Mouse (Mus musculus): ENCODE results near the gene Hist1h1c.
"Not testable (repeated sequence)": the region's sequence is repeated elsewhere in the genome, so short reads cannot be mapped to it uniquely, and the experiment has no call there.

Hist1h1c gene

GRCm38 (mm10) chr13:23716261-23717042, 22.2 kb upstream of the Hist1h1c start:
- no peak for DNase-seq (ENCODE audit: low spot score)

DNA sequence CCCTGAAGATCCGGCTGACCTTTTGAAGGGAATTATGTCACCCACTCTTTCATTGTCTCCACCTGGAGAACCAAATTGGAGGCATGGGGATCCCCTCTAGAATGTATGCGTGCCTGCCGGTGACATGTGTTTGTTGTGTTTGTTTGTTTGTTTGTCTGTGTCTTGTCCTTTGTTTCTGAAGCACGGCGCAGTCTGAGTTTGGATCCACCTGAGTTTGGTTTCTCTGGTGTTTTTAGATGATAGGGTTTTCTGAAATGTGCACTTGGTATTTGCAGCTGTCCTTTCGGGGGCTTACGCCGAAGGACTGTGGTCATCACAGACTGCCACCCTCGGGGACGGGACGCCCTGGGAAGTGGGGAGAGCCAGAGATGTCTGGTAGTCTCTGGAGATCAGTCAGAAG, 21.4 kb upstream of the Hist1h1c start:
- DNase-seq (ENCODE audit: low spot score), result no peak

- not testable (repeated sequence) for DNase-seq (ENCODE audit: low spot score)
Measured at GRCm38 (mm10) chr13:23717593-23718245, 20.9 kb upstream of the Hist1h1c start.

GRCm38 (mm10) chr13:23724239-23724638, 14.4 kb upstream of the Hist1h1c start:
- no peak for DNase-seq (ENCODE audit: low spot score)

GRCm38 (mm10) chr13:23725213-23725612, 13.4 kb upstream of the Hist1h1c start:
- DNase-seq (ENCODE audit: low spot score), result no peak

DNA sequence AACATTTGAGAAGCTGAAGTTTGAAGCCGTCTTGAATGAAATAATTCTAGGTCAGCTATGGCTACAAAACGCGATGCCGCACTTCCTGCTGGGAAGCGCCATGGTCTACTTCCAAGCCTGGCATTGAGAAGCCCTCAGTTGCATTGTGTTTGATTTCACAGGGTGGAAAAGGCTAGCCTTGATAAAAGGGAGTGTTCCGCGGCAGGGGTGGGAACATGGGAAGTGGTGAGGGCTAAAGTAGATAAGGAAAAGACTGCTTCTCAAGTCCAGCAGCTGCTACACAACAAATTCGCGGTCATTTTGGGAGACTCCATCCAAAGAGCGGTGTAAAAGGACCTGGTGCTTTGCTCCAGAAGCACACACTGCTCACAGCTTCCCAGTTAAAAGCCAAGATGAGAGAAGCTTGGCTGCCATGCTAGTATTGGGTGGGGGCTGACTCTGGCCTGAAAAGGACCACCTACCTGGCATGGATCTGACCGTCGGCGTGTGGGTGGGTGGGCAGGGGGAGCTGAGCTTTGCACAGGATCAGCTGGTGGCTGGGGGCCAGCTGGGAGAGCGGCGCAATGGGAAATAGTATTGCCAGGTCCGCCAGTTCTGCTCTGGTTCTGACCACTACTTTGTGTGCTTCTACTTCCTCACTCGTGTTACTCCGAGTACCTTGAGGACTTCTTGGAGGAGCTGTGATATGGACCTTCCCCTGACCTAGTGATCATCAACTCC, 10.0 kb upstream of the Hist1h1c start:
- DNase-seq (ENCODE audit: low spot score), result no peak

- no peak for DNase-seq (ENCODE audit: low spot score)
Measured at GRCm38 (mm10) chr13:23729192-23729525, 9.4 kb upstream of the Hist1h1c start.

DNA sequence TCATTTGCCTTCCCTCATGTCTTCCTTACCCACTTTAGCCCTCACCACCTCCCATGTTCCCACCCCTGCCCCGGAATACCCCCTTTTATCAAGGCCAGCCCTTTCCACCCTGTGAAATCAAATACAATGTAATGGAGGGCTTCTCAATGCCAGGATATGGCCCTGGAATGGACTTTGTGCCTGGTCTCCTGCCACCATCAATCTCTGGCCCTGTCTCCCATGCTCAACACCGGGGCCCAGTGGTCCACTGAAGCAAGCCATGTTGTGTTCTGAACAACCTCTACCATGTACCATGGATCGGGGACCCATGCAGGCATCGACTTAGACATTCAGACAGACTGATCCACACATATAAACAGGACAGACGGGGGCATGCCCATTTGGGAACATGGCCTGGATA, 8.9 kb upstream of the Hist1h1c start:
- DNase-seq (ENCODE audit: low spot score), result no peak

GRCm38 (mm10) chr13:23730479-23730878, 8.1 kb upstream of the Hist1h1c start:
- peak; percentile 76 for DNase-seq (ENCODE audit: low spot score)

DNA sequence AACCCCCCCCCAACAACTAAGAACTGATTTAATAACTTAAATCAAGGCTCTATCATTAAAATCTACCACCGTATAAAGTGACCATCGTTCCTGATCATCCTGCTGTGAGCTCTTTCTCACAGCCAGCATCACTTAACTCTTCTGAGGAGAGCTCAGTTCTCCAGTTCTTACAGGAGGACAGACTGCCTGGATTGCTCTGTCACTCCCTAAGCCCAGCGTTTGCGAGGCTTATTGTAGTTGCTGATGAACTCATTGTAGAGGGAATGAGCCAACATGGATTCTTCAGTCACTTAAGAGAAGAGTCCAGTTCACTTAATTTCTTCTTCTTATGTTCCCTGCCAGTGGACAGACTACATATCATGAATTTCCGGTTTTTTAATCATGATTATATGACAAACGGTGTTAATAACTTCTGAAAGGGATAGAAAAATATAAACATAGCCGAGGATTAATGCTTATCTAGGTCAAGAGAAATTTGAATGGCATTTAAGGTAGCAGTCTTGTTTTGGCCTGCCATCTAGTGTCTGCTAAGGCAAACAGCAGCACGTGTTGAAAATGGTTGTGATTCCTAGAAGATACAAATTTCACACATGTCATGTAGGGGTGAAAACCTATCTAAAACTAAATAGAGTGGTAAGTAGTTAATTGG, 6.3 kb upstream of the Hist1h1c start:
- DNase-seq (ENCODE audit: low spot score), result peak; percentile 68

DNA sequence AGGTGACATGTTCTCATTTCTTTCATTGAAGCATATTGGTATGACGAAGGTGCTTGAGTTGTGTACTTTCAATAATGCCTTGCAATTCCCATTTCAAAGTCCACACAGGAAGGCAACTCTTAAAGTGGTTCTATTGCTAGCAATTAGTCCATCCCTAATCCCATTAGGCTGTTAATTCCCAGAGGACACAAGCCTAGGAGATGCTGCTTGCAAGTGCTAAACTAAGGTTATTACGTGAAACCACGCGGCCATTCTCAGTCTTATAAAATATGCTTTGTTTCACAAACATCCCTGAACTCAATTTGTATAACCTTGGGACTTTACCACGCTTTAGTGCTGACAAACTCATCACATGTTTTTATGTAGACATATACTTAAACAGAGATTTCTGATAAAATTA, 1.5 kb upstream of the Hist1h1c start:
- no peak for DNase-seq (ENCODE audit: low spot score)

DNA sequence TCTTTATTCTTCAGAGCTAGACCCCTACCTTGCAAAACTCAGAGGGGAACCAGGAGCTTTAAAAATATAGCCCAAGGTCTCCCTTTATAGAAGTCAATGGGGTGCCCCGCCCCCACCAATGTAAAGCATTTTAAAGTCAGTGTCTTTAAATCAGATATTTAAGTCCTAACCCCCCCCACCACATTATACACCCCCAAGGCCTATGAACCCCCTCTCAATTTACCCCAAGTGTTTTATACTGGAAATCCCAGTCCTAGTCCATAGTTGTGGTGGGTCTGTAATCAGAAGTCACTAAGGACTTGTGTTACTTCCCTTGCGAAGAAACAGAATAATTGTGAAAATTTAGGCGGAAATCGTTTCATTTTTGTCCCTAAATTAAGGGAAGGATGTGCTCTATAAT, 567 bp upstream of the Hist1h1c start:
- DNase-seq (ENCODE audit: low spot score), result peak; percentile 47

DNA sequence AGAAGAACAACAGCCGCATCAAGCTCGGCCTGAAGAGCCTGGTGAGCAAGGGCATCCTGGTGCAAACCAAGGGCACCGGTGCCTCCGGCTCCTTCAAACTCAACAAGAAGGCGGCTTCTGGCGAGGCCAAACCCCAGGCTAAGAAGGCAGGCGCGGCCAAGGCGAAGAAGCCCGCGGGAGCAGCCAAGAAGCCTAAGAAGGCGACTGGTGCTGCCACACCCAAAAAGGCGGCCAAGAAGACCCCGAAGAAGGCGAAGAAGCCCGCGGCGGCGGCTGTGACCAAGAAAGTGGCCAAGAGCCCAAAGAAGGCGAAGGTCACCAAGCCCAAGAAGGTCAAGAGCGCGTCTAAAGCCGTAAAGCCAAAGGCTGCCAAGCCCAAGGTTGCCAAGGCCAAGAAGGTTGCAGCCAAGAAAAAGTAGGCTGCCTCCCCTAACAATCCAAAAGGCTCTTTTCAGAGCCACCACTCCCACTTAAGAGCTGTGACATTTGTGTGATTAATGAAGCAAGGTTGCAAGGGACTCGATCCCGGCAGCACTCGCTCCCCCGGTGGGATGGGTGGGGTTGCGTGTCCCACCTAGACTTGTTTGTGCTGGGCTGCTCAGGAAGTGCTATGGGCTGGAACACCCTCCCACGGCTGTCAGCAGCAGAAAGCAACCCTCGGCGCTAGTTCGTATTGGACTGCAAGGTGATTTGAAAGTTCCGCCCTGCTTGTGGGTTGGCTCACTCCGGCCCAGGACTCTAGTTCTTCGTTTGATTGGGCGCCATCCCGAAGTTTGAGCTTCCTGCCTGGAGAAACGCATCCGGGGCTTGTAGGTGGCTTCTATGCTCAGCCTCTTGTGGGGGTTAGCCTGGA, 687 bp downstream of the Hist1h1c start:
- peak; percentile 92 for DNase-seq (ENCODE audit: low spot score)

GRCm38 (mm10) chr13:23739922-23740252, 1.3 kb downstream of the Hist1h1c start:
- no peak for DNase-seq (ENCODE audit: low spot score)

DNA sequence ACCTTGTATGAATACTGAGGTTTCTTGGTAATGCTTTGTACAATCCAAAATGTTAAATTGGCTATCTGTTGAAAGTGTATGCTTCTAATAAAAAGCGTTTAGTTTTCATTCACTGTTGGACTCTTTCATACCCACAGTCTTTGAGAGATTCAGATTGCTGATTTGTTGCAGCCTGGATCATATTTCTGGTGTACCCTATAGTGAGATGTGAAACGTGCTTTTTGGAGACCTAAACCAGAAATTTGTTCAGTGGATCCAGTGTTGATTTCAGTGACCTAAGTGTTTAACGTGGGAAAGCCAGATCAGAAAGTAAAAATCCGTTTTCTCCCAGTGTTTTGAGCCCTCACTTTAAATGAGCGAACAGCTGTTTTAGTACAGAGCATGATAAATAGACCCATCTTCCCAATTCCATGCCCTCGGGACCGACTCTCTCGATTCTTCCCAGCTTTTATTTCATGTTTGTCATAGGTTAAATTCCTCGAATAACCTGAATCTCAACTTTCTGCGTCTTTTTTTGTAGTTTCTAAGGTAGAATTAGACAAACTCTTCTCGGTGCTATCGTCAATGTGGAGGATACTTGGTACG, 1.7 kb downstream of the Hist1h1c start:
- peak; percentile 61 for DNase-seq (ENCODE audit: low spot score)

GRCm38 (mm10) chr13:23740910-23741309, 2.3 kb downstream of the Hist1h1c start:
- peak; percentile 58 for DNase-seq (ENCODE audit: low spot score)

- DNase-seq (ENCODE audit: low spot score), result peak; percentile 60
Measured at GRCm38 (mm10) chr13:23742007-23742406, 3.4 kb downstream of the Hist1h1c start.

DNA sequence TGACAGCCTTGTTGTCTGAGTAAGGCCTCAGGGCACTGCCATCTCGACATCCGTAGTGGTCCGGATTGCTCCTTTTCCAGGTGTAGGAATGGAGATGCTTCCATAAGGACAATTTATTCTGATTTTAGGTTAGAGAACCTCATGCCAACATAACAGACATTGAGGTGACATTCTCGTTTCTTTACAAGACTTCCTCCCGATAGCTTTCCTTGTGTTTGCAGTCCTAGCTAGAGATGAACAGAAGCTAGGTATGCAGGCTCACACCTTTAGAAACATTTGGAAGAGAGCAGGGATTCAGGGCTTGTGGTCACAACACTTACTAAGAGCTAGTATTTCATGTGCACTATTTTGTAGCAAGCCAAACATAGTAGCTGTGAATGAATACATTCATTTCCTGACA, 4.6 kb downstream of the Hist1h1c start:
- DNase-seq (ENCODE audit: low spot score), result no peak

DNA sequence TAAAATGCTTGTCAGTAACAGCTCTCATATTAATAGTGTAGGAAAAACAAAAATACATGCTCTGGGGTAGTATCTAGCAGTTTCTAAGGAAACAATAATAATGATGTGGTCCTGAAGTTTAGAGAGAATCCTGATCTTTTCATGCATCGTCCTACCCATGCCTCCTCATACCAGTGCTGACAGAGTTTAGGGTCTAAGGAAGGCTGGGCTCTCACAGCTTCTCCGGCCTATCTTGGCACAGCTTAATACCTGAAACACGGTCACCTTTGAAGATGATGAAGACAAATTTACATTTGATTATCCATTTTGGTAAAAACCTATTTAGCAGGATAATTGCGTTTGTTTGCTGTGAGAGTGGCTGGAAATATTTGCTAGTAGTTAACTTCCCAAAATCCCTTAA, 5.4 kb downstream of the Hist1h1c start:
- no peak for DNase-seq (ENCODE audit: low spot score)

DNA sequence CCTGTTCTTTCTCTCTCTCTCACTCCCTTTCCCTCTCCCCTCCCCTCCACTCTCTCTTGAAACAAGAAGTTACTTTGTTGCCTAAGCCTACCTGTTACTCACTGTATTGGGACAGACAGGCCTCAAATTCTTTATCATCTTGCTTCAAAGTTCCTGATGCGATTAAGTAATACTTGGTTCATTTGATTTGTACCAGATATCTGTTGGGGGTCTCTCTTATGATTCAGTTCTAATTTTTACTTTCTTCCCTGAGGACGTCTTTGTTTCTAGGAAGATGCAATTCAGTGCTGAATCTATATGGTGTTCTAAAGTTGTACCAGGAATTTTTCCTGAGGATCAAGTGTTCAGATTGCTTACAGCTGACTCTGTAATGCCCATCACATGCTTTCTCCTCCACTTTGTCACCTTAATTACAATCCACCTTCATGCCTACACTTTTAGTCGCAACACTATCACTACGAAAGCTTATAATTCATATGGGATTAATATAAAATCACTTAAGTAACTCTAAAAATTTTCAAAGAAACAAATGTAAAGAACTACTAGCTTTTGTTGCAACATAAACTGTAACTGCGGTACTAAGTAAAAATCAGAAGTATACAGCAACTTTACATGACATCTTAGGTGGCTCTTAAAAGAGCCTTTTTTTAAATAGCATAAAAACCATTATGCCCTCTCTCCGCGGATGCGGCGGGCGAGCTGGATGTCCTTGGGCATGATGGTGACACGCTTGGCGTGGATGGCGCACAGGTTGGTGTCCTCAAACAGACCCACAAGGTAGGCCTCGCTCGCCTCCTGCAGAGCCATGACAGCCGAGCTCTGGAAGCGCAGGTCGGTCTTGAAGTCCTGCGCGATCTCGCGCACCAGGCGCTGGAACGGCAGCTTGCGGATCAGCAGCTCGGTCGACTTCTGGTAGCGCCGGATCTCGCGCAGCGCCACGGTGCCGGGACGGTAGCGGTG, 6.1 kb downstream of the Hist1h1c start:
- no peak for DNase-seq (ENCODE audit: low spot score)
